Mouse (Mus musculus): ENCODE measurements around the gene Ckmt1. TPM values are rescaled to one million over a fixed set of nuclear protein-coding genes. Genes with fewer than 3 reads are reported as not detected.

Ckmt1 gene
- polyA plus RNA-seq, 2 experiments, result 0.06 TPM; not detected in 1

DNA sequence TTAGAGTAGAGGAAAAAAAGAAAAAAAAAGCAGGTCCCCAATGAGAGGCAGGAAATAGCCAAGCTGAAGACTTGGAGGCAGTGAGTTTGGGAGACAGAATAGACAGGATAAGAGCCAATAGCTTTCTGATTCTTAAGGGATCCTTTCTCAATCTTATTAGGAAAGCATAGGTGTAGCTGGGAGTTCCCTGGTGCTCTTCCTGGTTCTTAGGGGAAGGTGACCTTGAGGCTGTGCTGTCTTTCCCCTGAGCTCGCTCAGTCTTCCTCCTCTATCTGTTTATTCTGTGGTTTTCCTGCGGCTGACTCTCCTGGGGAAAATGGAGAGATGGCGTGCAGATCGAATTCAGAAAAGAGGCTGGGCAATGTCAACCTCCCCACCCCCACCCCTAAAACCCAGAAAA is 447 bp downstream of the Ckmt1 start:
- TF ChIP-seq EP300 (IDR thresholded peaks at IDR 0.05; ENCODE audit: low read depth) (no peak), CTCF (IDR thresholded peaks at IDR 0.05; ENCODE audit: low read depth) (no peak)
- no peak for ATAC-seq (ENCODE audit: insufficient read depth)
- Histone ChIP-seq H3K4me1 (replicated peaks; ENCODE audit: control insufficient read depth in 2 of 2, insufficient read depth in 2 of 2, low read length in 1 of 2) (peaks cover 0 to 7% of the 10 kb centered on the region in 2 experiments; a peak in 2 of 4 replicates), H3K36me3 (replicated peaks; ENCODE audit: control insufficient read depth, insufficient read depth, low read depth) (no peaks in the 10 kb centered on the region), H3K27me3 (ENCODE audit: control insufficient read depth, insufficient read depth, low read length) (peaks cover 28% of the 10 kb centered on the region), H3K4me3 (ENCODE audit: insufficient read depth in 1 of 2, low read depth in 2 of 2, low read length in 2 of 2) (no peak overlapping the region), H3K9ac (replicated peaks) (no peak overlapping the region), H3K9me3 (ENCODE audit: control insufficient read depth, low read length) (no peaks in the 10 kb centered on the region), H3K4me2 (ENCODE audit: low read depth) (no peak overlapping the region), H3K27ac (no peak overlapping the region)
- WGBS (ENCODE audit: insufficient replicate concordance), result 3% methylated on average over 4 of the region's 4 CpGs
- no peak for DNase-seq (ENCODE audit: low read depth in 3 of 3, low spot score in 3 of 3)

DNA sequence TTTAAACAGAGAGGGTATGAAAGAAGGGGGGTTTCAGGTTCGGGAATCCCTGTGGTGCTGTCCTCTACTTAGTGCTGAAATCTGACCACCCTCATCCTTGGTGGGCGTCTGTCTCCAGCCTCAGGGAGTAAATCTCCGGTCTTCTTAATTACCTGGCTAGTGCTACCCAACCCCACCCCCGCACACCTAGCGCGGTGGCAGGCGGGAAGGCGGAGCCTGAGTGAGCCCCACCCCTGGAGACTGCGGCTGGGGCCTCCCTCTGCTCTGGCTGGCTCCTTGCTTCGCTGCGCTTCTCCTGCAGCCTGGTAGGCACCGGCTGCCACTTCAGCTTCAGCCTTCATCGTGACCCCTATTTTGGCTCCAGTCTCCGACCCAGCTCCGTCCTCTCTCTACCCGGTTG is 867 bp downstream of the Ckmt1 start:
- Histone ChIP-seq H3K9me3 (ENCODE audit: control insufficient read depth, low read length) (no peaks in the 10 kb centered on the region), H3K9ac (replicated peaks) (no peak overlapping the region), H3K4me3 (ENCODE audit: insufficient read depth in 1 of 2, low read depth in 2 of 2, low read length in 2 of 2) (no peak overlapping the region), H3K4me2 (ENCODE audit: low read depth) (no peak overlapping the region), H3K27ac (no peak overlapping the region), H3K4me1 (replicated peaks; ENCODE audit: control insufficient read depth in 2 of 2, insufficient read depth in 2 of 2, low read length in 1 of 2) (peaks cover 0 to 6% of the 10 kb centered on the region in 2 experiments; a peak in 2 of 4 replicates), H3K27me3 (ENCODE audit: control insufficient read depth, insufficient read depth, low read length) (peaks cover 28% of the 10 kb centered on the region), H3K36me3 (replicated peaks; ENCODE audit: control insufficient read depth, insufficient read depth, low read depth) (no peaks in the 10 kb centered on the region)
- 1% methylated on average over 16 of the region's 16 CpGs for WGBS (ENCODE audit: insufficient replicate concordance)
- no peak for ATAC-seq (ENCODE audit: insufficient read depth)
- no peak for DNase-seq (ENCODE audit: low read depth in 3 of 3, low spot score in 3 of 3)
- TF ChIP-seq EP300 (IDR thresholded peaks at IDR 0.05; ENCODE audit: low read depth) (no peak), CTCF (IDR thresholded peaks at IDR 0.05; ENCODE audit: low read depth) (no peak)

DNA sequence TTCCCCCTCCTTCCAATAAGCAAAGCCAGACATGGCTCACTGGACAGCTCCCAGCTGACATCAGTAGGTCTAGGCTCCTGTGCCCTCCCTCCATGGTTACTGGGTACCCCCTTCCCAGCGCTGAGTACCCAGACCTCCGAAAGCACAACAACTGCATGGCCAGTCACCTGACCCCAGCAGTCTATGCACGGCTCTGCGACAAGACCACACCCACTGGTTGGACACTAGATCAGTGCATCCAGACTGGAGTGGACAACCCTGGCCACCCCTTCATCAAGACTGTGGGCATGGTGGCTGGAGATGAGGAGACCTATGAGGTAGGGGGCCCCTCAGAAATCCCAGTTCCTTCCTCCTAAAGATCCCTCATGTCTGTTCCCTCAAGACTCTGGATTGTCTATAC is 1.9 kb downstream of the Ckmt1 start:
- Histone ChIP-seq H3K4me2 (ENCODE audit: low read depth) (no peak overlapping the region), H3K4me1 (replicated peaks; ENCODE audit: control insufficient read depth in 2 of 2, insufficient read depth in 2 of 2, low read length in 1 of 2) (peaks cover 0 to under 1% of the 10 kb centered on the region in 2 experiments; a peak in 1 of 4 replicates), H3K27me3 (ENCODE audit: control insufficient read depth, insufficient read depth, low read length) (peaks cover 28% of the 10 kb centered on the region), H3K4me3 (ENCODE audit: insufficient read depth in 1 of 2, low read depth in 2 of 2, low read length in 2 of 2) (no peak overlapping the region), H3K27ac (no peak overlapping the region), H3K9me3 (ENCODE audit: control insufficient read depth, low read length) (no peaks in the 10 kb centered on the region), H3K9ac (replicated peaks) (no peak overlapping the region), H3K36me3 (replicated peaks; ENCODE audit: control insufficient read depth, insufficient read depth, low read depth) (no peaks in the 10 kb centered on the region)
- WGBS (ENCODE audit: insufficient replicate concordance), result 48% methylated on average over 4 of the region's 4 CpGs
- ATAC-seq (ENCODE audit: insufficient read depth) (no peak), DNase-seq (ENCODE audit: low read depth in 3 of 3, low spot score in 3 of 3) (no peak)
- no peak for TF ChIP-seq CTCF (IDR thresholded peaks at IDR 0.05; ENCODE audit: low read depth)
- no peak for TF ChIP-seq EP300 (IDR thresholded peaks at IDR 0.05; ENCODE audit: low read depth)

DNA sequence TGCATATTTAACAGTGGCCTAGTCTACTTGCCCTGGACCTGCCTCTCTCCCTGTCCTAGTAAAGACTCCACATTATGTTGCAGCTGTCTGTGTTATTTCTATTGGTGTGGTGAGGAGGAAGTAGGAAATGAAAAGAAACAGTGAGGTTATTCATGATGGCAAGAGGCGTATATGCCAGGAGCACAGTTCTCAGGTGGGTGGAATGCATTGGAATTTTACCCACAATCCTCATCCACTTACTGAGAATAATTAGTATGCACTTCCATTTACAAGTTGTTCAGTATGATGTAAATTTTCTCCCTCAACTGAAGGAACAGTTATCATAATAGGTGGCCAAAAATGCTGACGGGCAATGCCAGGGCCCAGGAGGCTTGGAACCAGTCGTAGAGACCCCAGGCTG is 6.1 kb downstream of the Ckmt1 start:
- TF ChIP-seq CTCF (IDR thresholded peaks at IDR 0.05; ENCODE audit: low read depth) (no peak), EP300 (IDR thresholded peaks at IDR 0.05; ENCODE audit: low read depth) (no peak)
- ATAC-seq (ENCODE audit: insufficient read depth), result no peak
- 68% methylated on average over 3 of the region's 3 CpGs for WGBS (ENCODE audit: insufficient replicate concordance)

DNA sequence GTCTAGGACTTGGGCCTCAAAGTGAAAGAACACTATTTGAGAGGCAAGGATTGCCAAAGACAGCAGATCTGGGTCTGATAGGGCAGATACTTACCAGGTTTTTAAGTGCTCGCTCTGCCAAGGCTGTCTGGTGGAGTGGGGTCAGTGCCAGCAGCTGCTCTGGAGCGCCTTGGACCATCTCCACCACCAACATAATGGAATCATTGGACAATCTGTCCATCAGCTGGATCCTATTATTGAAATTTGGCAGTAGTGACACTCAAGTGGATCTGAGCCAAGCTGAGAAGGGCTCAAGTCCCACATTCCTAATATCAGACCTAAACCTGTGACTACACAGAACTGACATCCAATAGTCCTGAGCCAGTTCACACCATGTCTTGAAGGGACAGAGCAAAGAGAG is 11.3 kb downstream of the Ckmt1 start:
- H3K9me3 ChIP-seq (ENCODE audit: control insufficient read depth, low read length), result no peaks in the 10 kb centered on the region
- H3K9ac ChIP-seq (replicated peaks), result no peak overlapping the region
- no peaks in the 10 kb centered on the region for H3K36me3 ChIP-seq (replicated peaks; ENCODE audit: control insufficient read depth, insufficient read depth, low read depth)
- no peak overlapping the region for H3K4me3 ChIP-seq (ENCODE audit: insufficient read depth in 1 of 2, low read depth in 2 of 2, low read length in 2 of 2)
- WGBS (ENCODE audit: insufficient replicate concordance), result 60% methylated on average over 2 of the region's 2 CpGs
- H3K27me3 ChIP-seq (ENCODE audit: control insufficient read depth, insufficient read depth, low read length), result no peaks in the 10 kb centered on the region
- TF ChIP-seq CTCF (IDR thresholded peaks at IDR 0.05; ENCODE audit: low read depth), result no peak
- no peak for TF ChIP-seq EP300 (IDR thresholded peaks at IDR 0.05; ENCODE audit: low read depth)
- DNase-seq (ENCODE audit: low read depth in 3 of 3, low spot score in 3 of 3) (no peak), ATAC-seq (ENCODE audit: insufficient read depth) (no peak)
- no peak overlapping the region for H3K27ac ChIP-seq
- no peaks in the 10 kb centered on the region for H3K4me1 ChIP-seq (replicated peaks; ENCODE audit: control insufficient read depth in 2 of 2, insufficient read depth in 2 of 2, low read length in 1 of 2)
- no peak overlapping the region for H3K4me2 ChIP-seq (ENCODE audit: low read depth)

More for the DNA sequence above, 6.1 kb downstream of the Ckmt1 start:
- H3K4me2 ChIP-seq (ENCODE audit: low read depth), result no peak overlapping the region
- no peak overlapping the region for H3K9ac ChIP-seq (replicated peaks)
- no peaks in the 10 kb centered on the region for H3K9me3 ChIP-seq (ENCODE audit: control insufficient read depth, low read length)
- DNase-seq (ENCODE audit: low read depth in 3 of 3, low spot score in 3 of 3), result no peak
- no peak overlapping the region for H3K4me3 ChIP-seq (ENCODE audit: insufficient read depth in 1 of 2, low read depth in 2 of 2, low read length in 2 of 2)
- H3K27ac ChIP-seq, result no peak overlapping the region
- H3K36me3 ChIP-seq (replicated peaks; ENCODE audit: control insufficient read depth, insufficient read depth, low read depth), result no peaks in the 10 kb centered on the region
- peaks cover 4% of the 10 kb centered on the region for H3K27me3 ChIP-seq (ENCODE audit: control insufficient read depth, insufficient read depth, low read length)
- no peaks in the 10 kb centered on the region for H3K4me1 ChIP-seq (replicated peaks; ENCODE audit: control insufficient read depth in 2 of 2, insufficient read depth in 2 of 2, low read length in 1 of 2)
